Mouse (Mus musculus) embryonic fibroblast, embryonic 13.5 days (primary cell): ENCODE results near the gene Eed.

Experiments
- CTCF ChIP-seq: IDR thresholded peaks from 2 replicates; pipeline ENCODE4 v1.5.1; 2011; ENCODE audit warnings: mild to moderate bottlenecking, control low read depth, low read length, moderate library complexity, borderline replicate concordance; ENCODE audit not compliant: insufficient read depth
- POLR2A ChIP-seq: IDR thresholded peaks from 2 replicates; pipeline ENCODE4 v1.6.1; 2011; ENCODE audit warnings: low read depth, mild to moderate bottlenecking, control low read depth, low read length, moderate library complexity

- TF ChIP-seq POLR2A: no peak
- TF ChIP-seq CTCF: no peak
These were observed 14.0 kb downstream of the Eed start for GRCm38 (mm10) chr7:89966771-89967170.
